Mouse (Mus musculus): ENCODE measurements around the gene Olfr128.
"Not testable (repeated sequence)": the region's sequence is repeated elsewhere in the genome, so short reads cannot be mapped to it uniquely, and the experiment has no call there.

GRCm38 (mm10) chr17:37906821-37907220, 13.5 kb upstream of the Olfr128 start:
- not testable (repeated sequence) for TF ChIP-seq CTCF (conservative IDR thresholded peaks at IDR 0.05; ENCODE audit: insufficient read depth, insufficient read length, low read depth, low read length); POLR2A (IDR thresholded peaks at IDR 0.05; ENCODE audit: low read depth, low read length)

Measured in kidney, adult 2 months (tissue).